Mouse (Mus musculus): Measurements from ENCODE around the gene Itih4. TPM values are rescaled to one million over a fixed set of nuclear protein-coding genes. Genes with fewer than 3 reads are reported as not detected.
A peak's percentile ranks its signal among the peaks of the same experiment; 100 is the strongest.

Itih4 gene
- polyA plus RNA-seq, 1 experiment: not detected

DNA sequence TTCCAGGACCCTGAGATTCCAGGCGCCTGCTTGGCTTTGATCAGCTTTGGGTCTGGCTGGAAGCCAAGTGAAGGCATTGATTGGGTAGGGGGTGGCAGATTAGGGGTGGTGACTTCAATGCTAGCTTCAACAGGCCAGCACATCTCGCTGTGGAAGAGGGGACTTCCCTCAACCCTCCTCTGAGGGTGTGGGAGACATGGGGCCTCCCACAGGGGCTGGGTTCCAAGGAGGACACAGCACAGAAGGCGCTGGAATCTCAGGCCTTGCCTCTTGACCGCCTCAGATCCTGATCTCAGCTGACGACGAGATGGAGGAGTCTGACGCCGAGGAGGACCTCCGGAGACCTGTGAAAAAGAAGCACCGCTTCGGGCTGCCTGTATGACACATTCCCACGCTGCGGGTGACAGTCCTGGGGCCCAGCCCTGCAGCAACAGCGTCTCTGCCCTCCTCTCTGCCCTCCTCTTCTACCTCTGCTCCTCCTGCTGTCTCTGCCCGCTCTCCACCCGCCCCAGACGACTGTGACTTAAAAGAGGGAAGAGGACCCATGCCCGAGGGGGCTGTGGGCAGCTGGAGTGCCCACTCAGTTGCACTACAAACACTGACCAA lies 12.1 kb upstream of the Itih4 start:
- TF ChIP-seq GATA1 (IDR thresholded peaks at IDR 0.05; ENCODE audit: low read length): no peak

- peak; percentile 6 for TF ChIP-seq GATA1 (IDR thresholded peaks at IDR 0.05; ENCODE audit: low read length)
These were observed 11.0 kb upstream of the Itih4 start for GRCm38 (mm10) chr14:30875130-30875865.

- no peak for TF ChIP-seq GATA1 (IDR thresholded peaks at IDR 0.05; ENCODE audit: low read length)
These were observed 10.3 kb upstream of the Itih4 start for GRCm38 (mm10) chr14:30875955-30876354.

- no peak for TF ChIP-seq GATA1 (IDR thresholded peaks at IDR 0.05; ENCODE audit: low read length)
These were observed 9.8 kb upstream of the Itih4 start for GRCm38 (mm10) chr14:30876451-30876850.

DNA sequence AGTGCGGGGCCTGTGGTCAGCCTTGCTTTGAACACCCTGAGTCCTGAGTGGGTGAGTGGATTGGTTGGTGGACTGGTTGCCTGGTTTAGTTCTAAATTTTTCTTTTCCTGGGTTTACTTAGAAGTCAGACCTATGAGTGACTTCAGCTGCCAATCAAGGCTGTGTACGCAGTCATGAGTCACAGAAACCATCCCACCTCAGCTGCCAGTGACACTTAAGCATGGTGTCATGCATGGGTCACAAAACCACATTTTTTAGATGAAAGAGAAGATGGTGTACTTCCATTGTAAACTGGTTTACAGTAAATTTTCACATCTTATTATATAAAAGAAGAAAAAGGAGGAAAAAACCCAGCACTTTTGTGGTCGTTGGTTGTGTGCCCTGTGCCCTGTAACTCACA lies 8.4 kb upstream of the Itih4 start:
- TF ChIP-seq GATA1 (IDR thresholded peaks at IDR 0.05; ENCODE audit: low read length): no peak

- TF ChIP-seq GATA1 (IDR thresholded peaks at IDR 0.05; ENCODE audit: low read length): no peak
These were observed 7.2 kb upstream of the Itih4 start, which contains the start of gene Mustn1 for GRCm38 (mm10) chr14:30878958-30879571. TSS of gene Mustn1 (plus strand) at chr14:30879200.

- TF ChIP-seq GATA1 (IDR thresholded peaks at IDR 0.05; ENCODE audit: low read length): no peak
These were observed 6.5 kb upstream of the Itih4 start for GRCm38 (mm10) chr14:30879794-30880193.

DNA sequence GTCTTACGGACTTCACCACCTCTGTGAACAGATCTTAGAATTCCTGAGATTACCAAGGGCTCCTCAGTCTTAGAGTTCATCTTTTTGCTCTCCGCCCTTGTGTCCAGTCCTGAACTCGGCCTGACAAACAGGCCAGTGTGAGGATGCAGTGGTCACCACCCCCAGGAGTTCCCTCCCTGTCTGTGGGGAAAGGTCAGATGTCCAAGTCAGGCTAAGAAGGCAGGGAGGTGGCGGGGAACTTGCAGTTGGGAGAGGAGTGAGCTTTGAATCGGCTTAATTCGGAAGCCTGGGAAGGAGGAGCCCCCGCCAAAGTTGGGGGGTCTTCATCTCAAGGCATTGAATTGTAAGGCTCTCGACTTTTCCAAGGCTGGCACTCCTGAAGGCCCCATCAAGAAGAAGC lies 6.0 kb upstream of the Itih4 start:
- TF ChIP-seq GATA1 (IDR thresholded peaks at IDR 0.05; ENCODE audit: low read length): no peak

- TF ChIP-seq GATA1 (IDR thresholded peaks at IDR 0.05; ENCODE audit: low read length): no peak
These were observed 5.2 kb upstream of the Itih4 start for GRCm38 (mm10) chr14:30880811-30881717.

DNA sequence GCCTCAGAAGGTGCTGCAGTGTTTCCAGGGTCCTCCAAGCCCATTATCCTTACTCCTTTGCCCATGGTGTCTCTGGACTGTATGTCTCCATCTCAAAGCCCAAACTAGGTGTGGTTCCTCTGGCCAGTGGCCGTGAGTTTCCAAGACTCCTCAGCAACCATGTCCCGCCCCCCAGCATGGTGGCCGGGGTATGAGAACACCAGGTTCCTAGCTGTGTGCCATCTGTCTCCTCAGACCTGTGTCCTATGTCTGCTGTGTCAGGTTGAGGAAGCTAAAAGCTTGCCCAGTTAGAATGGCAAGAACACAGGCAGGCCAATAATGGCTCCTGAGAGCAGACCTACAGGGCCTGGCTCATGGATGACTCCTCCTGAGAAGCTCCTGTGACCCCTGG lies 4.6 kb upstream of the Itih4 start:
- no peak for TF ChIP-seq GATA1 (IDR thresholded peaks at IDR 0.05; ENCODE audit: low read length)

DNA sequence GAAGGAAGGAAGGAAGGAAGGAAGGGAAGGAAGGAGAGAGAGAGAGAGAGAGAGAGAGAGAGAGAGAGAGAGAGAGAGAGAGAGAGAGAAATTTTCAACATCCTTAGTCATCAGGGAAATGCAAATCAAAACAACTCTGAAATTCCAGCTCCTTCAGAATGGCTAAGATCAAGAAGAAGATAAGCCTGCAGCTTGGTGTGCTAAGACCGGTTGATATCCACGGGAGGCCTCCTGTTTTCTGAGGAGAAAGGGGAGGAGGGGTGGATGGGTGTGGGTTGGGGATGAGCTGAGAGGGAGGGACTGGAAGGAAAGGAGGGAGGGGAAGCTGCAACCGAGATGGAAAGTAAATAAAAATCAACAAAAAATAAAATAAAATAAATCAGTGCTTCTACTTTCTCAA lies 978 bp upstream of the Itih4 start:
- TF ChIP-seq GATA1 (IDR thresholded peaks at IDR 0.05; ENCODE audit: low read length): no peak

- TF ChIP-seq GATA1 (IDR thresholded peaks at IDR 0.05; ENCODE audit: low read length): no peak
These were observed 2.0 kb downstream of the Itih4 start for GRCm38 (mm10) chr14:30888271-30888732.

- no peak for TF ChIP-seq GATA1 (IDR thresholded peaks at IDR 0.05; ENCODE audit: low read length)
These were observed 13.7 kb downstream of the Itih4 start for GRCm38 (mm10) chr14:30899972-30900371.

- no peak for TF ChIP-seq GATA1 (IDR thresholded peaks at IDR 0.05; ENCODE audit: low read length)
These were observed 16.4 kb downstream of the Itih4 start for GRCm38 (mm10) chr14:30902628-30903027.

DNA sequence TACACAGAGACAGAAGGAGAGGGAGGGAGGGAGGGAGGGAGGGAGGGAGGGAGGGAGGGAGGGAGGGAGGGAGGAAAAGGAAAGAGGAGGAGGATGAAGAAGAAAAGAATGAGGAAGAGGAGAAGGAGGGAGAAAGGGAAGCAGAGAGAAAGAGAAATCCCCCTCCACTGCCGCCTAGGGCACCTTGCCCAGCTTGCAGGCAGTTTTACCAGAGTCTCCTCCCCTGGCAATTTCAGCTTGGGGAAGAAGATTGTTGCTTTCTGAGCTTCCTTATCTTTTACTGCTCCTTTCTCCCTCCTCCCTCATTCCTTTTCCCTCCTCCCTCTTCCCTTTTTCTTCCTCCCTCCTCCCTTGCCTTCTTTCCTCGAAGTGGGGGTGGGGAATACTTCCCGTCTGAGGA lies 16.8 kb downstream of the Itih4 start:
- TF ChIP-seq GATA1 (IDR thresholded peaks at IDR 0.05; ENCODE audit: low read length): no peak

DNA sequence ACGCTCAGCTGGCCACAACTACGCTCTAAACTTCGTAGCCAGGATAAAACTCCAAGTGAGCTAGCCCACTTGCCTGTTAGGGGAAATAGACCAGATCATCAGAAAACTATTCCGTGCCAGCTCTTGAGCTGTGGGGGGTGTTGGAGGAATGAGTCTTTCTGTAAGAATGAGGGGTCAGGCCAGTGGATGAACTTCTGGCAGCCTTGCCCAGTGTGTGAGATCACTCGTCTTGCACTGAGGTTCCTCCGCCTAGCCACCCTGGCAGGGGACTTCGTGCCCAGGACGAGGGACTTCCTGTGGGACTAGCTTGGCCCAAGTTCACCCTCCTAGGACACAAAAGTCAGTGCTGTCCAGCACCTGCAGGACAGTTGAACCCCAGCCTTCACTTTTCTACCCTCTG lies 18.0 kb downstream of the Itih4 start:
- no peak for TF ChIP-seq GATA1 (IDR thresholded peaks at IDR 0.05; ENCODE audit: low read length)

Measured in G1E-ER4 (cell line).